Mouse (Mus musculus): ENCODE measurements around the gene Ggt5. TPM values are rescaled to one million over a fixed set of nuclear protein-coding genes. Genes with fewer than 3 reads are reported as not detected.

The Ggt5 gene
- polyA plus RNA-seq, 1 experiment from 2014 or later, result 3.9 TPM

- H3K36me3 ChIP-seq (ENCODE audit: control insufficient read depth, insufficient read depth, low read length), result peaks cover 37% of the 10 kb centered on the region
- WGBS, result 93% methylated on average over 3 of the region's 3 CpGs
Measured at GRCm38 (mm10) chr10:75661876-75662275, 72.7 kb downstream of the Ggt5 start.

GRCm38 (mm10) chr10:75662575-75662974 lies 73.4 kb downstream of the Ggt5 start:
- Histone ChIP-seq H3K27ac (ENCODE audit: low read depth, low read length) (no peak overlapping the region), H3K9me3 (ENCODE audit: control insufficient read depth, low read length) (no peaks in the 10 kb centered on the region), H3K9ac (ENCODE audit: low read depth, low read length) (no peak overlapping the region), H3K4me1 (ENCODE audit: control insufficient read depth, insufficient read depth, low read length) (peaks cover 6% of the 10 kb centered on the region; the same call in 1 of the 2 replicates), H3K4me2 (replicated peaks; ENCODE audit: low read depth, low read length) (no peak overlapping the region), H3K4me3 (ENCODE audit: low read length) (no peak overlapping the region), H3K36me3 (ENCODE audit: control insufficient read depth, insufficient read depth, low read length) (peaks cover 30% of the 10 kb centered on the region), H3K27me3 (ENCODE audit: control insufficient read depth, insufficient read depth, low read length) (no peaks in the 10 kb centered on the region)
- 93% methylated on average over 4 of the region's 4 CpGs for WGBS
- no peak for ATAC-seq (ENCODE audit: low FRiP score, low TSS enrichment)

More at GRCm38 (mm10) chr10:75661876-75662275, 72.7 kb downstream of the Ggt5 start:
- no peaks in the 10 kb centered on the region for H3K9me3 ChIP-seq (ENCODE audit: control insufficient read depth, low read length)
- no peak overlapping the region for H3K4me3 ChIP-seq (ENCODE audit: low read length)
- ATAC-seq (ENCODE audit: low FRiP score, low TSS enrichment), result no peak
- no peak overlapping the region for H3K9ac ChIP-seq (ENCODE audit: low read depth, low read length)
- peaks cover 4% of the 10 kb centered on the region; the same call in 1 of the 2 replicates for H3K4me1 ChIP-seq (ENCODE audit: control insufficient read depth, insufficient read depth, low read length)
- no peak overlapping the region for H3K27ac ChIP-seq (ENCODE audit: low read depth, low read length)
- H3K4me2 ChIP-seq (replicated peaks; ENCODE audit: low read depth, low read length), result no peak overlapping the region
- H3K27me3 ChIP-seq (ENCODE audit: control insufficient read depth, insufficient read depth, low read length), result no peaks in the 10 kb centered on the region

- Histone ChIP-seq H3K4me2 (replicated peaks; ENCODE audit: low read depth, low read length) (no peak overlapping the region), H3K27me3 (ENCODE audit: control insufficient read depth, insufficient read depth, low read length) (no peaks in the 10 kb centered on the region), H3K9me3 (ENCODE audit: control insufficient read depth, low read length) (no peaks in the 10 kb centered on the region), H3K4me1 (ENCODE audit: control insufficient read depth, insufficient read depth, low read length) (peaks cover 6% of the 10 kb centered on the region; the same call in 1 of the 2 replicates), H3K36me3 (ENCODE audit: control insufficient read depth, insufficient read depth, low read length) (peaks cover 19% of the 10 kb centered on the region; the same call in 1 of the 2 replicates), H3K9ac (ENCODE audit: low read depth, low read length) (no peak overlapping the region), H3K27ac (ENCODE audit: low read depth, low read length) (no peak overlapping the region), H3K4me3 (ENCODE audit: low read length) (no peak overlapping the region)
- no peak for ATAC-seq (ENCODE audit: low FRiP score, low TSS enrichment)
- 93% methylated on average over 6 of the region's 6 CpGs for WGBS
Measured at GRCm38 (mm10) chr10:75664673-75665270, 75.6 kb downstream of the Ggt5 start.

- Histone ChIP-seq H3K27me3 (ENCODE audit: control insufficient read depth, insufficient read depth, low read length) (no peaks in the 10 kb centered on the region), H3K27ac (ENCODE audit: low read depth, low read length) (no peak overlapping the region), H3K9me3 (ENCODE audit: control insufficient read depth, low read length) (no peaks in the 10 kb centered on the region), H3K36me3 (ENCODE audit: control insufficient read depth, insufficient read depth, low read length) (peaks cover 11% of the 10 kb centered on the region; the same call in 1 of the 2 replicates), H3K9ac (ENCODE audit: low read depth, low read length) (peak overlapping the region; percentile 75), H3K4me2 (replicated peaks; ENCODE audit: low read depth, low read length) (peak overlapping the region; percentile 100), H3K4me1 (ENCODE audit: control insufficient read depth, insufficient read depth, low read length) (peaks cover 6% of the 10 kb centered on the region; the same call in 1 of the 2 replicates), H3K4me3 (ENCODE audit: low read length) (peak overlapping the region; percentile 78)
- no peak for ATAC-seq (ENCODE audit: low FRiP score, low TSS enrichment)
- 35% methylated on average over 4 of the region's 4 CpGs for WGBS
Measured at GRCm38 (mm10) chr10:75666451-75667030, 77.4 kb downstream of the Ggt5 start.

Other genes starting within 250 kb of the Ggt5 start
- gene Upb1, start 188.2 kb upstream of the Ggt5 start, polyA plus RNA-seq (2014; fragmentation: Nextera tagmentation; extraction: Ambion mirVana), result 0.93 and 1.3 TPM in 2 replicates
- 178 and 249 TPM in 2 replicates for gene Snrpd3, start 71.8 kb upstream of the Ggt5 start, polyA plus RNA-seq (2014; fragmentation: Nextera tagmentation; extraction: Ambion mirVana)
- gene Gucd1, start 71.4 kb upstream of the Ggt5 start, polyA plus RNA-seq (2014; fragmentation: Nextera tagmentation; extraction: Ambion mirVana), result 31.7 and 46.9 TPM in 2 replicates
- 2.1 and 2.9 TPM in 2 replicates for gene Lrrc75b, start 29.0 kb upstream of the Ggt5 start, polyA plus RNA-seq (2014; fragmentation: Nextera tagmentation; extraction: Ambion mirVana)
- gene Ggt1, start 27.7 kb upstream of the Ggt5 start, polyA plus RNA-seq (2014; fragmentation: Nextera tagmentation; extraction: Ambion mirVana), result 29.1 and 57.6 TPM in 2 replicates
- 4.2 and 9.2 TPM in 2 replicates for gene Susd2, start 54.7 kb downstream of the Ggt5 start, polyA plus RNA-seq (2014; fragmentation: Nextera tagmentation; extraction: Ambion mirVana)
- gene Cabin1, start 175.0 kb downstream of the Ggt5 start, polyA plus RNA-seq (2014; fragmentation: Nextera tagmentation; extraction: Ambion mirVana), result 32.3 and 37.7 TPM in 2 replicates
- 75.7 and 90.4 TPM in 2 replicates for gene Ddt, start 184.1 kb downstream of the Ggt5 start, polyA plus RNA-seq (2014; fragmentation: Nextera tagmentation; extraction: Ambion mirVana)
- gene Gm20441, start 191.6 kb downstream of the Ggt5 start, polyA plus RNA-seq (2014; fragmentation: Nextera tagmentation; extraction: Ambion mirVana), result not detected in 2 replicates
- 29.7 and 43.4 TPM in 2 replicates for gene Gstt3, start 192.1 kb downstream of the Ggt5 start, polyA plus RNA-seq (2014; fragmentation: Nextera tagmentation; extraction: Ambion mirVana)
- gene Gstt1, start 209.2 kb downstream of the Ggt5 start, polyA plus RNA-seq (2014; fragmentation: Nextera tagmentation; extraction: Ambion mirVana), result 10.6 and 12.1 TPM in 2 replicates
- gene Gstt4, start 233.2 kb downstream of the Ggt5 start, polyA plus RNA-seq (2014; fragmentation: Nextera tagmentation; extraction: Ambion mirVana), result not detected in 2 replicates
- gene Gstt2, start 248.1 kb downstream of the Ggt5 start, polyA plus RNA-seq (2014; fragmentation: Nextera tagmentation; extraction: Ambion mirVana), result 28.2 and 29.1 TPM in 2 replicates